Mouse (Mus musculus): ENCODE measurements at regions not wholly inside any gene's neighbourhood (a gene's known extent, or its start where the extent isn't known, plus 50 kb on each side); places are given as distances from the start of the nearest gene placed in this dataset.

DNA sequence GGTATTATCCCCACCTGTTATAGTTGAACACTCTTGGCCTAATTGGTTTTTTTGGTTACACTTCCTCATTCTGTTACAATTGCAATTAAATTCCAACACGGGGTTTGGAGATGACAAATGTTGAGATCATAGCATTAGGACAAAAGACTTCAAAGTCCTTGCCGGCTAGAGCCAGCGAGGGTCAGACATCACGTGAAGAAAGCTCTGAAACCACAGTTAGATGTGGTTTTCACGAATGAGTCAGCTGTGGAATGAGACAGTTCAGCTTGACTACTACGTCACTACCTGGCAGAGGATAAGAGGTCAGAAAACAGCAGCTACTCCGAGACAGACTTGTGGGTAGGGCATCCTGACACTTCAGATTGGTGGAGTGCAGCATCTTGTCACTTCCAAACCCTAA, 55.5 kb upstream of the Trio start:
- DNase-seq (no peak), ATAC-seq (no peak)
- Histone ChIP-seq H3K27ac (ENCODE audit: low read depth, low read length) (no peak overlapping the region), H3K4me2 (ENCODE audit: low read depth) (no peak overlapping the region), H3K4me1 (ENCODE audit: insufficient read depth) (no peaks in the 10 kb centered on the region), H3K9me3 (ENCODE audit: low read length) (no peaks in the 10 kb centered on the region), H3K4me3 (ENCODE audit: low read depth, low read length) (no peak overlapping the region), H3K36me3 (ENCODE audit: insufficient read depth) (no peaks in the 10 kb centered on the region), H3K9ac (no peak overlapping the region), H3K27me3 (ENCODE audit: insufficient read depth, low read length) (no peaks in the 10 kb centered on the region)
- TF ChIP-seq CTCF (IDR thresholded peaks at IDR 0.05; ENCODE audit: low read depth), result no peak
- WGBS, result 76% methylated on average over 7 of the region's 7 CpGs

DNA sequence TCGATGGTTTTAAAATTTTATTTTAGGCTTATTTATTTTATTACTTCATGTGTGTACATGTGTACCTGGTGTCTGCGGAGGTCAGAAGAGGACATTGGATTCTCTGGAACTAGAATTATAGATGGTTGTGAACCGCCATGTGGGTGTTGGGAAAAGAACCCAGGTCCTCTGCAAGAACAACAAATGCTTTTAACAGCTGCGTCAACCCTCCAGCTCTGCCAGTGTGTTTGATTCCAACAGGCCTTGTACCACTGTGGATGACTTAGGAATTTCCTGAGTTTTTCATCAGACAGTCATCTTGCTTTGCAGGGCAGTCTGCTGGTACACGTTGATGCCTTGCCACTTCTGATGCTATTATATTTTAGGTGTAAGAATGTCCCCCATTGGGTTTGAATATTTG, 56.8 kb upstream of the Trio start:
- DNase-seq, result no peak
- 89% methylated on average over 5 of the region's 5 CpGs for WGBS

DNA sequence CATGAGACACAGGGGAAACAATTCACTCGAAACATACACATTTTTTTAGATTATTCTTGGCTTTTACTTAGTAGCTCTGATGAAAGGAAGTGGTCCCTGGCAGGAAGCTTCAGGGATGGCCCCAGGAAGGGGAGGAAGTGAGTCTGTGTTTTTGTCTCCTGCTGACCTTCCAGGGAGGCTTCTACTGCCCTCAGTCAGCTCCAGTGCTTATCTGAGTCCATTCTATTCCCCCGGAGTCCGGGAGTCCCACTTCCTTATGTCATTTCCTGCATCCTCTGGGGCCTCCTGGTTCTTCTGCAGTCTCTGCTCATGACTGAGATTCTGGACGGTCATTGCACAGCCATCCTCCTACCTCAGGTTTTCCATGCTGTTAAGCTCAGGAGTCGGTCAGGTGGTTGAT, 80.3 kb upstream of the Trio start:
- no peak for DNase-seq
- Histone ChIP-seq H3K36me3 (ENCODE audit: insufficient read depth) (no peaks in the 10 kb centered on the region), H3K9me3 (ENCODE audit: low read length) (no peaks in the 10 kb centered on the region), H3K4me3 (ENCODE audit: low read depth, low read length) (no peak overlapping the region), H3K4me2 (ENCODE audit: low read depth) (no peak overlapping the region), H3K27me3 (ENCODE audit: insufficient read depth, low read length) (no peaks in the 10 kb centered on the region), H3K9ac (no peak overlapping the region), H3K27ac (ENCODE audit: low read depth, low read length) (no peak overlapping the region), H3K4me1 (ENCODE audit: insufficient read depth) (0 out of 2 replicates have a peak, but pooled peaks cover 3% of the 10 kb centered on the region)
- no peak for TF ChIP-seq CTCF (IDR thresholded peaks at IDR 0.05; ENCODE audit: low read depth)
- WGBS, result 88% methylated on average over 5 of the region's 5 CpGs
- no peak for ATAC-seq

More for the DNA sequence above, 56.8 kb upstream of the Trio start:
- Histone ChIP-seq H3K4me3 (ENCODE audit: low read depth, low read length) (no peak overlapping the region), H3K9ac (no peak overlapping the region), H3K36me3 (ENCODE audit: insufficient read depth) (no peaks in the 10 kb centered on the region), H3K4me2 (ENCODE audit: low read depth) (no peak overlapping the region), H3K27ac (ENCODE audit: low read depth, low read length) (no peak overlapping the region), H3K4me1 (ENCODE audit: insufficient read depth) (no peaks in the 10 kb centered on the region), H3K27me3 (ENCODE audit: insufficient read depth, low read length) (no peaks in the 10 kb centered on the region), H3K9me3 (ENCODE audit: low read length) (no peaks in the 10 kb centered on the region)
- TF ChIP-seq CTCF (IDR thresholded peaks at IDR 0.05; ENCODE audit: low read depth), result no peak
- no peak for ATAC-seq

DNA sequence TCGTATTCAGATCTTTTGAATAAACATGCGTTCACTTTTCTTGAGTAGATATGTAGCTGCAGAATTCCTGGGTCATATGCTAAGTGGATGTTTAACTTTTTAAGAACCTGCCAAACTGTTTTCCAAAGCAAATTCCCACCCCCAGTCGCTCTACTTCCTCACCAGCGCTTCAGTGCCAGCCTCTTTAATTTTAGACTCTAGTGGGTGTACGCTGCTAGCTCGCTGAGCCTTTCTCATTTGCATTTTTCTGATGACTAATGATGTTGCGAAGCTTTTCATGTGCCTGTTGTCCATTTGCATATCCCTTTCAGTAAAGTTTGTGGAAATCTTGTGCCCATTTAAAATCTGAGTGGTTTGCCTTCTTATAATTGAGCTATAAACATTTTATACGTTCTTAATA, 84.3 kb upstream of the Trio start:
- ATAC-seq, result peak; percentile 91
- H3K4me3 ChIP-seq (ENCODE audit: low read depth, low read length), result no peak overlapping the region
- H3K36me3 ChIP-seq (ENCODE audit: insufficient read depth), result no peaks in the 10 kb centered on the region
- peak; percentile 66 for DNase-seq
- peak overlapping the region; percentile 13; the same call in 1 of the 2 replicates for H3K4me2 ChIP-seq (ENCODE audit: low read depth)
- WGBS, result 14% methylated on average over 8 of the region's 8 CpGs
- no peaks in the 10 kb centered on the region for H3K27me3 ChIP-seq (ENCODE audit: insufficient read depth, low read length)
- H3K27ac ChIP-seq (ENCODE audit: low read depth, low read length), result no peak overlapping the region
- H3K9me3 ChIP-seq (ENCODE audit: low read length), result no peaks in the 10 kb centered on the region
- peaks cover 3% of the 10 kb centered on the region; the same call in 1 of the 2 replicates for H3K4me1 ChIP-seq (ENCODE audit: insufficient read depth)
- no peak overlapping the region for H3K9ac ChIP-seq
- no peak for TF ChIP-seq CTCF (IDR thresholded peaks at IDR 0.05; ENCODE audit: low read depth)

DNA sequence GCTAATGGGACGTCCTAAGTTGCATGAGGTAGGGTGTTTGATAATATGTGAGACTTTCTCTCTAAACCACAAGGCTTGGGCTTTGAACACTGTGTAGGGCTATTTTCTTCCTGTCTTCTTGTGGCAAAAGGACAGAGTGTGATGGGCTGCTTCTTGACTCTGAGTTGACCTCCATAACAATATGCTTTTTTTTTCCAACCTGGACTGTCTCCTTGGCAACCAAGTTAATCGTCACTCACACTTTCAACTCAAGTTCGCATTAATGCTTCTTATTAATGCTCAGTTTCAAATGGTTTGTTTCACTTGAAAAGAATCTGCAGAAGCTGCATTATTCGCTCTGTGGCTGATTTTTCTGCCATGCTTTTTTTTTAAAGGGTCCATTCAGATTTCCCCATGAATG, 87.8 kb upstream of the Trio start:
- Histone ChIP-seq H3K4me2 (ENCODE audit: low read depth) (no peak overlapping the region), H3K27me3 (ENCODE audit: insufficient read depth, low read length) (no peaks in the 10 kb centered on the region), H3K9me3 (ENCODE audit: low read length) (no peaks in the 10 kb centered on the region), H3K27ac (ENCODE audit: low read depth, low read length) (no peak overlapping the region), H3K4me3 (ENCODE audit: low read depth, low read length) (no peak overlapping the region), H3K36me3 (ENCODE audit: insufficient read depth) (no peaks in the 10 kb centered on the region), H3K9ac (no peak overlapping the region), H3K4me1 (ENCODE audit: insufficient read depth) (peaks cover 3% of the 10 kb centered on the region; the same call in 1 of the 2 replicates)
- ATAC-seq (no peak), DNase-seq (no peak)
- TF ChIP-seq CTCF (IDR thresholded peaks at IDR 0.05; ENCODE audit: low read depth), result no peak
- WGBS, result 40% methylated on average over 4 of the region's 4 CpGs

DNA sequence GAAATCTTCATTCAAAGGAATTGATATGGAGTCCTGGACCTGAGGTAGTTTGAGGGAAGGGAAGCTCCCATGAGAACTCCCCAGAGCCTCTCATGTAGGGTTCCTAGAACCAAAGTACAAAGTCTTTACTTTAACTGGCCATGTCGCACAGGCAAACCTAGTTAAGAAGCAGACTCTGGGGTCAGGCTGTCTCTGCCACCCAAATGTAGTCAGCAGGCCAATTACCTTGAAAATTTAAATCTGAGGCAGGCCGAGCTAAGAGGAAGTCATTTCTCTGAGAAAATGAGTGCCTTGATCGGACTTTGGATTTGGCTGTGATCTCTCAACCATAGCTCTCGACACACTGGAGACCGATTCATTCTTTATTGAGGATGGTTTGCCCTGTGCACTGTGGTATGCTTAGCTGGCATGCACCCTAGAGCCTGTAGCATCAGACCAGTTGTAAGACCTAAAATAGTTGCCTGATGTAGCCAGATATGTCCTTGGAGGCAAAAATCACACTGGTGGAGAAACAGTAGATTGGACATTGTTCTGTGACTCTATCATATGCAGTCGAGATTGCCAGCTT, 88.6 kb upstream of the Trio start:
- no peaks in the 10 kb centered on the region for H3K9me3 ChIP-seq (ENCODE audit: low read length)
- no peak for TF ChIP-seq CTCF (IDR thresholded peaks at IDR 0.05; ENCODE audit: low read depth)
- H3K4me1 ChIP-seq (ENCODE audit: insufficient read depth), result peaks cover 3% of the 10 kb centered on the region; the same call in 1 of the 2 replicates
- DNase-seq, result no peak
- H3K36me3 ChIP-seq (ENCODE audit: insufficient read depth), result no peaks in the 10 kb centered on the region
- no peak overlapping the region for H3K9ac ChIP-seq
- no peak overlapping the region for H3K4me3 ChIP-seq (ENCODE audit: low read depth, low read length)
- no peak for ATAC-seq
- 92% methylated on average over 6 of the region's 6 CpGs for WGBS
- H3K4me2 ChIP-seq (ENCODE audit: low read depth), result no peak overlapping the region
- no peaks in the 10 kb centered on the region for H3K27me3 ChIP-seq (ENCODE audit: insufficient read depth, low read length)
- no peak overlapping the region for H3K27ac ChIP-seq (ENCODE audit: low read depth, low read length)

DNA sequence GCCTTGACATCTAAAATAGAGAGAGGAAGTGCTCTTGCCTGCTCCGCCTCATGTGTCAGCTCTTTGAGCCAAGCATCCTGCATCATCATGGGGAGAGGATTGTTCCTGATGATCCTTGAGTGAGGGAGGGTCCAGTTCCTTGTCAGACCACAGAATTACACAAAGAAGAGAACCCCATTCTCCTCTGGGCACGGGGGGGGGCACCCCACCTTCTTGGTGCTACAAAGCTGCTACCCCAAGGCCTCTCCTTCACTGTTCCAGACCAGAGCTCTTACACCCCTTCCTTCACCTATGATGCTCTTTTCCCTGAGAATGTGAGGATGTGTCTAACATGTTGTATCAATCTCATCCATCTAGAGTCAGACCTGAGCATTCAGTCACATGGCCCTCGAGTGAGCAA, 76.7 kb upstream of the Dnah5 start:
- no peak for ATAC-seq
- H3K4me1 ChIP-seq (ENCODE audit: insufficient read depth), result no peaks in the 10 kb centered on the region
- 79% methylated on average over 3 of the region's 3 CpGs for WGBS
- no peak for DNase-seq
- no peaks in the 10 kb centered on the region for H3K27me3 ChIP-seq (ENCODE audit: insufficient read depth, low read length)
- no peaks in the 10 kb centered on the region for H3K9me3 ChIP-seq (ENCODE audit: low read length)
- no peak overlapping the region for H3K27ac ChIP-seq (ENCODE audit: low read depth, low read length)
- H3K36me3 ChIP-seq (ENCODE audit: insufficient read depth), result no peaks in the 10 kb centered on the region
- no peak overlapping the region for H3K4me3 ChIP-seq (ENCODE audit: low read depth, low read length)
- TF ChIP-seq CTCF (IDR thresholded peaks at IDR 0.05; ENCODE audit: low read depth), result no peak
- no peak overlapping the region for H3K4me2 ChIP-seq (ENCODE audit: low read depth)
- H3K9ac ChIP-seq, result no peak overlapping the region

Data from forebrain, postnatal 0 days (tissue).